Mouse (Mus musculus) cortical plate, adult 2 months (tissue): ENCODE results near the gene Ppm1l.

Experiments used
- CTCF ChIP-seq: fragments of 200-500 bp; IDR thresholded peaks from 2 replicates; pipeline ENCODE4 v1.5.1; 2011; ENCODE audit warnings: mild to moderate bottlenecking, control low read depth, low read length; ENCODE audit not compliant: insufficient read depth; ENCODE audit errors: extremely low read depth
- POLR2A ChIP-seq: fragments of 200-500 bp; IDR thresholded peaks from 2 replicates; pipeline ENCODE4 v1.6.1; 2011; ENCODE audit warnings: mild to moderate bottlenecking, low read length, control low read depth; ENCODE audit not compliant: insufficient read depth; ENCODE audit errors: extremely low read depth

GRCm38 (mm10) chr3:69292628-69293027 lies 24.0 kb upstream of the Ppm1l start:
- no peak for TF ChIP-seq CTCF
- no peak for TF ChIP-seq POLR2A
